Mouse (Mus musculus) testis, postnatal 10 days (tissue): ENCODE data around the gene Lap3.
A peak's percentile ranks its signal among the peaks of the same experiment; 100 is the strongest.

ENCODE experiments used
- DNase-seq: peaks from one replicate; pipeline ENCODE4 v3.0.0; 2021; ENCODE audit warnings: low spot score

Gene Lap3

GRCm38 (mm10) chr5:45493191-45494092, at the start of gene Lap3:
Lap3 (plus strand) TSS chr5:45493374.
- peak; percentile 100 for DNase-seq

DNA sequence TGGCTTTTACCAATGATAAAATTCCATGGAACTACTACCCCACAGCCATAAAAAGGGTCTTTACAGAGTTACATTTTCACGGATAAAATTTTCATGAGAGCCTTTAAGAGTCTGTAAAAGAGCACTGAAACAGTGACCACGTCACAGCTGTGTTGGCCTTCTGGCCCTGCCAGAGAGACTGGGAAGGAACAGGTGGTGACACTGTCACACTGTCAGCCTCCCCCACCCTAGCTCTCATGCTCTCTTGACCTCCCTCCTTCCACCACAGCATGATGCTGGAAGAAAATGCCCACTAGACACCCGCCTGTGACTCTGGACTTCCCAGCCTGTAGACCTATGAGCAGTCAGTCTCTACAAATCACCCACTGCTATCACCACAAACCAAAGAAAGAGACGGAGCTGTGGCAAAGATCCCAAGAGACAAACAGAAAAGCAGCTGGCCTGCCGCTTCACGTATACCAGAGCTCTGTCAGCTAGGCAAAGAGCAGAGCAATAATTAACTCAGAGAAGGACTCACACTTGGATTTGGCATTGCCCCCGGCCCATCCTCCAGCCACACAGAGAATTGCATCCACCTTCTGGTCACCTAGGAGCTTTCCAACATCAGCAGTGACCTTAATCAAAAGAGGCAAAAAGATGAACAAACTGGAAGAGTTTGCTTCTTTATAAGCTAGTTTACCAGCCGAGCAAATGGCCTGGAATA, 48.9 kb upstream of the Lap3 start:
- DNase-seq, result no peak

DNA sequence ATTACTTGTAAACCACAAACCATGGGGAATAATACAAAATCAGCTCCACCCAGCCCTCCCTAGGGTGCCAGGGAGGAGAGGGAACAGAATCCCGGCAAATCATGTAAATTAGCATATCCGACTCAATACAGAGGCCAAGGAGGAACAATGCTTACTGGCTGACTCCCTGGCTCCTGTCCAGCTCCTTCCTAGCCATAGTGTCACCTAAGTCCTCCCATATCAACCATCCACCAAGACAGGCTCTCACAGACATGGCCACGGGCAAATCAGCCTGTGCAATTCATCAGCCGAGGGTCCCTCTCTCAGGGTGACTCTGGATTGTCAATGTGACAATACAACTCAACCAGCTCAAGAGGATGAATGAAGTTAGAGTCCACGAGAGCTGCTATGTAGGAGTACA, 44.5 kb upstream of the Lap3 start:
- DNase-seq, result peak; percentile 55

GRCm38 (mm10) chr5:45449206-45449605, 44.0 kb upstream of the Lap3 start:
- no peak for DNase-seq

- peak; percentile 99 for DNase-seq
Measured at GRCm38 (mm10) chr5:45449831-45450716, 43.1 kb upstream of the Lap3 start, which contains the start of gene Qdpr. Qdpr (minus strand) TSS chr5:45450236.

DNA sequence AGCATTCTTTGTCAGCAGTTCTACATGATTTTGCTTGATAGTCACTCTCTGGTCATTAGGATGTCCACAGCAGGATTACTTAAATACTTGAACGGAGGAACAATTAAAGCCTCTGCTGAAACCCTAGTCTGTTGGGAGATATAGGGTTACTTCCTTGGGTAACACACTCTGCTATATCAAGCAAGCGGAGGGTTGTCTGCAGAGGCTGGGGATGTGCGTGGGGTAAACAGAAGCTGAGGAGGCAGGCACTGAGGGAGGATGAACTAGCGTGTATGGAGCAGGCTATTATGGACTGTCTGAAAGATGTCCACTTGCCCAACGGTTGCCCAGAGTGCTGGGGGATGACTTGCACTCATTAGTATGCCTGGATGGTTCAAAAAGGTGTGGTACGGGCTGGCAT, 39.7 kb upstream of the Lap3 start, which contains the start of gene Clrn2:
Clrn2 (plus strand) TSS at position 301 of the 400 bp plus-strand sequence.
- DNase-seq, result no peak

DNA sequence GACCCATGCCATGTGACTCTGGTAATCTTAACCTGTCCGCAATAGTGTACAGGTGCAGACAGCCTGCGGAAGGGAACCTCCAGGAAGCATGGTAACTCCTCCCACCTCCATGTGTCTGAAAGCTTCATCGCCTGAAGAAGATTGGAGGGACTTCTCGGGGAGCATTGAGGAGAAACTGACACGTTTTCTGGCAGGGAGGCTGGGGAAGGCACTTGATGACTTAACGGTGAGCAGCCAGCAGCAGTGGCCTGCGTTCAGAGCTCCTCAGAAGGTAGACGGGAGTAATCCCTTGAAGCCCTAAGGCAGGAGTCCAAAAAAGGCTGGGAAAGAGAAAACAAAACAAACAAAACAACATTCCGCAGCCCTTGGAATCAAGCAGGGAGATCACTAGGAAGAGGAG, 38.7 kb upstream of the Lap3 start:
- no peak for DNase-seq

DNA sequence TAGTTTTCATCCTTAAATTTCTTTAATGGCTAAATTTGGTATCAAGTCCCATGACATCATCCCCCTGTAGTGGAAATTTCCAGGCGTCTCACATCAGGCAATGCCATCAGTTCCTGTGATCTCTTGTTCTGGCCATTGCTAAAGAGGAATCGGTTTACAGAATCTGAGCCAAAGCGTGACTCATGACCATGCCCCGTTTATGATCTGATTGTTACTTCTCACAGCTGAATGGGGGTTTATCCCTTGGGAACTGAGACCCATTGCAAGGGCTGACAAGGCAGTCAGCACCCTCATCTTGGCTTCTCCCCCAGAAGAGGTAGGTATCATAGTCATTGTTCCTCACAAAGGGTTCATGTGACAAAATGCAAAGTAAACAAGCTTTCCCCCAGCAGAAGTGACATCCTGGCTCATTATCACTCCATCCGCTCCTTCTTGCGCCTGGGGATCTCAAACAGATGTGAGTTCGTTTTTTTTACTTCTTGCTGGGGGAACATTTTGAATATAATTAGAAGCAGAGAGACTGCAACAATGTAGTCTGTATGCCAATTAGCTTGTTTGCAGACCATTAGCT, 20.2 kb upstream of the Lap3 start:
- no peak for DNase-seq

DNA sequence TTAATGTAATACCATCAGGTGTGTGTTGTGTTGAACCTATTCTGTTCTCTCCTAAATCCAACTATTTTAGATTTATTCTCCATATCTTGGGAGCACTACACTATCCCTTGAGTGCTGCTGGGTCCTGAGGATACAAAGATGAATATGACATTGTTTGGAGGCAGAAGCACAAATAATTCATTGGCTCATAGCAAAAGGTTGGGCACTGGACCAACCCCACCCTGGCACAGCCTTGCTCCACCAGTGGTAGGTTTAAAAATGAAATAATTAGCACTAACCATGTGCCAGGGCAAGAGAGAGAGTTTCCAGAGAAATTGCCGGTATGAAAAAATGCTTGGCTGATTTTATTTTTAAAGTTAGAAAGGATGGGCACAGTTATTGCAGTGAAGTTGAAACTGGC, 19.7 kb upstream of the Lap3 start:
- DNase-seq, result no peak

- no peak for DNase-seq
Measured at GRCm38 (mm10) chr5:45474215-45474614, 19.0 kb upstream of the Lap3 start.

- no peak for DNase-seq
Measured at GRCm38 (mm10) chr5:45474758-45475157, 18.4 kb upstream of the Lap3 start.

DNA sequence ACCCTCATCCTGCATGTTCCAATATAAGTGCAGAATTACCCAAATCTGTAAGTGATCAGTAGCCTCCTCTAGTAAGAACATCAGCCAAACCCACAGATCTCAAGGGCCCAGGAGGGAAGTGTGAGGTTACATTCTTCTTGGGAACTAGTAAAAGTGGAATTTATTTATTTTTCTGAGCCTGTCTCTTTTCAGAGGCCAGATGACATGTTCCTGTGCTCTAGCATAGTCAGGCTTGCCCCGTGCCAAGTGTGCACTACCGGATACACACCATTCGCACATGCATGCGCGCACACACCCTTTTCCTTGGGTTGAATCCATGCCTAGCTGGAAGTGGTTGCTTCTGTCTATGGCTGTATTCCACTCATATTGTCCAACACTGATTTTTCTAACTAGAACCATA, 17.4 kb upstream of the Lap3 start:
- DNase-seq, result no peak

- no peak for DNase-seq
Measured at GRCm38 (mm10) chr5:45476288-45476687, 16.9 kb upstream of the Lap3 start.

DNA sequence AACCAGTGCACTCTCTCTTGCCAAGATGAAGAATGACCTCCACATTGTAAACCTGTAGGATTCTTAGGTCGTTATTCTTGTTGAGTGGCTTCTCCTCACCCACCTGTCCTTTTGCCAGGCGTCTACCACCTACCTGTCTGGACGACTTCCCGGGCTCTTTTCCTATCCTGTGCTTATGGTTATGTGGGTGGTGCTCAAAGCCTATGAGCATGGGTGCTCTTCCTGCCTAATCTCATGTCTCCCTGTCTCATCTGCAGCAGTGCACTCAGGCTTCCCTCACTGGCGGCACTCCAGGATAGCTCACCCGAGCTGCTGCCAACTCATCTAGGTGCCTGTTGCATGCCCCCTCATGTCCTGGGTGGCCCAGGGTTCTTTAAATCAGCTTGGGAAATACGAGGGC, 15.6 kb upstream of the Lap3 start:
- no peak for DNase-seq

DNA sequence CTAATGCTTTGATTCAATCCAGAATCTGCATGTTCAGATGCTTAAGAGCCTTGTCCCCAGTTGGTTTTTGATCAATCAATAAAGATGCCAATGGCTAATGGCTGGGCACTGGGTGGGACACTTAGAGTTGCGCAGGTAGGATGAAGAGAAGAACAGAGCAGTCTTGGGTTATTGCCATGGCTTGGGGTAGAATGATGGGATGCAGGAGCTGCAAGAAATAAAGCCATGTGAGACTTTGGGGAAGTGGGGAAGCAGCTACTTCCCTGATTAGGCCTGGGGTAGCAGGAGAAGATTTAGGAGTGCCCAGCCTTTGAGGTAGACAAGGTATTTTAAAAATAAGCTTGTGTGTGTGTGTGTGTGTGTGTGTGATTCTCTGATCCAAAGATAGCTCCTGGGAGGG, 13.1 kb upstream of the Lap3 start:
- DNase-seq, result no peak

GRCm38 (mm10) chr5:45481125-45481524, 12.0 kb upstream of the Lap3 start:
- no peak for DNase-seq

DNA sequence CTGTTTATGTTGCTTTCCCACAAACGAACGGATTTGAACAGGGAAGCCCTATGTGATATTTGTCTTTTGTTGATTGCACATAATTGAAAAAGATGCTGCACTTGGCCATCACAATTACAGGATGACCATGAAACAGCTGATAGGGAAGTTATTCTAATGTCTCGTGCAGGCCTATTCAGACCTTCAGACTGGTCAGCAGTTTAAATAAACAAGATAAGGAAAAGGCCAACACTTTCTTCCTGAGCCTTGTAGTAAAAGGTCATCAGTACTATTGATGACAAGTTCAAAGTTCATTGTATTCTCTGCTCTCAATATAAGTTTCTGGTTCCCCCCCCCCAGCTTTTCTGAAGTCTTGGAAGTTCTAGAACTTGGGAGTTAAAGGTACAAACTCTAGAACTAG, 10.6 kb upstream of the Lap3 start:
- no peak for DNase-seq

DNA sequence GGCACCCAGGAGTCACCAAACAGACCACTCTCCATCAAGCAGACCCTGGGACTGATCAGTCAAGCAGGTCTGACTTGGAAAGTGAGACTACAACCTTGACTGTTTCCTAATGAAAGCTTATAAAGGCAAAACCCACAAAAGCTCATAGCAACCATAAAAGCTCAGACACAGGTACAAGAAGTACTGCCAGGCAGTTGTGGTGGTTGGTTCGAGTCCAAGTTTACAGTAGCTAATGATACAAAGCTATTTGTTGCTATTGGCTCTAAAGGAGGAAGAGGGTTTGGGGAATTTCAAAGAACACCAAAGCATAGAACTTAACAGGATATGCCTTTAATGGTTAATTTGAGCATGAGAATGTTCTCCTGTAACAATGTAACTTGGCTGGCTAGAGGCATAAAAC, 9.5 kb upstream of the Lap3 start:
- no peak for DNase-seq

DNA sequence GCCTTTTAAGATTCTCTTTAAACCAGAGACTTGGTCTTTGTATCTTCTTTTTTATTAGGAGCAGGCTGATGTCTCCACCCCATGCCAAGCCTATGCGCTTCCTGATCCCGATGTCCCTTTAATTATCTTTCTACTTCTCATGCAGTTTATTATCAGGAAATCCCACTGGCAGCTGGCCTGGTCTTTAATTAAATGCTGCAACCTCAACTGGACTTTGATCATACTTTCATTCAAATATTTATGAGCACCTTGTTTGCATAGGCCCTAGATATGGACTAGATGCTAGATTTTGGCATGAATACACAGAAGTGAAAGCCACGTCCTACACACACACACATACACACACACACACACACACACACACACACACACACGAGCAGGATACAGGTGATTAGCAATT, 1.4 kb upstream of the Lap3 start:
- no peak for DNase-seq

DNA sequence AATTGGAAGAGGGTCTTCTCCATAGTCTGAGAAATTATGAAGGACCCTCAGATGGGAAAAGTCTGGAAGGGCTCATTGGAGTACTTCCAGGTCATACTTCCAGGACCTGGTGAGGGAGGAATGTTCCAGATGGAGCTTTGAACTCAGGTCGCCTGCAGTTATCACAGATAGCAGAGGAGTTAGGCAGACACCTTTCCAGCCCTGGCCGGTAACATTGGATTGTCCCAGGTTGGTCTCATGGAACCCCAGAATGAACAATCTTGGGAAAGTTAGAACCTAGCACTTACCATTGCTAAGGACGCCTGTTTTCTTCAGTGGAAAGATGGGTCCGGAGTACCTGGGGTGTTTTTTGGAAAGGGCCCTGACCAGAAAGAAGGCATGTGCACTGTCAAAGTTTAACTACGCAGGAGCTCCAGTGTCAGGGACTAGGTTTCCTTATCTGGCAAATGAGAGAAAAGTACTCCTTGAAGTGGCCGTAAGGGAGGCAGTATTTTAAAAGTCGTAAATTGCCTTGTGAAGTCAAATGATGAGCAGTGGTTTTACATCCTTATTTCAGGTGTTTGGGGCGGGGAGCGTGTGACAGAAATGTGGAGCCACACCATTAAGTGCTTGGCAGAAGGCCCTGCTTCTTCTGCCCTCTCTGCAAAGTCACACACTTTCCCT, 1.1 kb downstream of the Lap3 start:
- no peak for DNase-seq

DNA sequence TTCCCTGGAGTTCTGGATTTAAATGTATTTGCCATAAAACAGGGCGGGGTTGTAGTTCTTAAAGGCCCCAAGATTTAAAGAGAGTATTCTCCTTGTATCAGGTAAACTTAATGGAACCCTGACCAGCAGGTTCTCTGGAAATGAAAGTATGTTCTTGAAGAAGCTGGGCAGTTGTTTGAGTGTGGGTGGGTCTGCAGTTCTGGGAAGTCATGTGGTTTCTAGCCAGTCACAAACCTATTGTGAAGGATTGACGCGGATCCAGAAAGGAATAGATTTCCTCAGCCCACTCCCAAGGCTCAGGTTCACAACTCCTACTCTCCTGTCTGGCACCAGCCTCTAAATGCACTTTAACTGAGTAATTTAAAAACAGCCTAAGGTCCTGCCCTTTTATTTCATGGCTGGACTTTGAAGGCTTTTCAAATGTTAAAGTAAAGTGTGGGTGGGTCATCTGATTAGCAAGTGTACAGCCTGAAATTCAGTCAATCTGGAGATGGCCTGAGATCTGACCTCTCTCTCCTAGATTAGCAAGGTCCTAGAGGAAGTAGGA, 2.3 kb downstream of the Lap3 start:
- DNase-seq, result no peak
